Mouse (Mus musculus) C2C12 (cell line): ENCODE measurements at regions not wholly inside any gene's neighbourhood (a gene's known extent, or its start where the extent isn't known, plus 50 kb on each side); places are given as distances from the start of the nearest gene placed in this dataset.

ENCODE experiments used
- CEBPB ChIP-seq: IDR thresholded peaks from one replicate; pipeline ENCODE4 v1.6.1; 2011; ENCODE audit warnings: low read depth, mild to moderate bottlenecking, control low read depth, moderate library complexity
- CTCF ChIP-seq: IDR thresholded peaks from one replicate; pipeline ENCODE4 v1.5.1; 2011; ENCODE audit not compliant: control insufficient read depth, insufficient read depth, insufficient read length
- FOSL1 ChIP-seq: IDR thresholded peaks from one replicate; pipeline ENCODE4 v1.8.0; 2011; ENCODE audit warnings: mild to moderate bottlenecking, low read length; ENCODE audit not compliant: poor library complexity, insufficient read depth, severe bottlenecking
- MYOD1 ChIP-seq: IDR thresholded peaks from one replicate; pipeline ENCODE4 v1.6.1; 2011; ENCODE audit warnings: low read depth; ENCODE audit not compliant: control insufficient read depth, insufficient read length
- MYOG ChIP-seq: IDR thresholded peaks from one replicate; pipeline ENCODE4 v1.6.1; 2011; ENCODE audit not compliant: control insufficient read depth, insufficient read length; ENCODE audit errors: extremely low read depth
- USF1 ChIP-seq: IDR thresholded peaks from one replicate; pipeline ENCODE4 v1.6.1; 2011; ENCODE audit warnings: low read depth, mild to moderate bottlenecking, control low read depth, moderate library complexity

- TF ChIP-seq MYOD1 (no peak), CTCF (no peak), FOSL1 (no peak), CEBPB (no peak), MYOG (no peak), USF1 (no peak)
Observed at GRCm38 (mm10) chr11:63357772-63358344, 229.1 kb downstream of the Pmp22 start.
